Mouse (Mus musculus): ENCODE measurements around the gene Vps29. TPM values are rescaled to one million over a fixed set of nuclear protein-coding genes. Genes with fewer than 3 reads are reported as not detected.

Gene Vps29
- polyA plus RNA-seq, 1 experiment from 2014 or later: 104 TPM

DNA sequence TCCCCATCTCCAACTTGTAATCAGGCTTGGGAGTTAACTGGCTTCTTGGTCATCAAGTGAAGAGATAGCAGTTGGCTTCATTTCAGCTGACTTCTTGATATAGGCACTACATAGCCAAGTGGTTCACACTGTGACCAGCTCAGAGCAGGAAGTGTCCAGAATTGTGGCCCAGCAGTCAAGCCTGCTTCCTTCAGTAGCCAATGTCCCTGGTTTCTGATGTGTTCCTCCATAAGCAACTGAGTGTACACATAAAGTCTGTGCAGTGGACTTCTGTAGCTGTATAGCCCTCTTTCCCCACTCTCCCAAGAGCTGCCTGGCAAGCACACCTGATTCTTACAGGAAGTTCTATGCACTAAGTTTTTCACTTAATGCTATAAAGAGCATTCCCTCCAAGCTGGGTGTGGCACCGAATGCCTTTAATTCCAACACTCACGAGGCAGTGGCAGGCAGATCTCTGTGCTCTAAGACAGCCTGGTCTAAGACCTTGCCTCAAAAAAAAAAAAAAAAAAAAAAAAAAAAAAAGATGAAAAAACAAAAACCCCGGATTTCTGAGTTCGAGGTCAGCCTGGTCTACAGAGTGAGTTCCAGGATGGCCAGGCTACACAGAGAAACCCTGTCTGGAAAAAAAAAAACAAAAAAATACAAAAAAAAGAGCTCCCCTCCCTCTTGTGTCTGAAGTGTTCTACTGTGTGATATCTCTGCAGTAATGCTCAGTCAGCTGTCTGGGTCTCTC is 23.1 kb downstream of the Vps29 start:
- peaks cover 8% of the 10 kb centered on the region; the same call in 1 of the 2 replicates for H3K4me1 ChIP-seq (ENCODE audit: insufficient read depth)
- no peak for TF ChIP-seq EP300 (IDR thresholded peaks at IDR 0.05; ENCODE audit: low read depth)
- TF ChIP-seq CTCF (IDR thresholded peaks at IDR 0.05; ENCODE audit: low read depth): no peak
- H3K36me3 ChIP-seq (replicated peaks; ENCODE audit: insufficient read depth, low read length): peaks cover 34% of the 10 kb centered on the region
- H3K9me3 ChIP-seq (ENCODE audit: low read length): no peaks in the 10 kb centered on the region
- H3K4me3 ChIP-seq (ENCODE audit: low read depth, low read length): no peak overlapping the region
- no peak overlapping the region for H3K27ac ChIP-seq (ENCODE audit: low read depth)
- H3K27me3 ChIP-seq (ENCODE audit: insufficient read depth, low read length): no peaks in the 10 kb centered on the region
- WGBS (ENCODE audit: insufficient replicate concordance): 81% methylated on average over 4 of the region's 4 CpGs
- DNase-seq (no peak), ATAC-seq (no peak)
- H3K4me2 ChIP-seq (ENCODE audit: low read depth, low read length): no peak overlapping the region
- H3K9ac ChIP-seq (replicated peaks): no peak overlapping the region

DNA sequence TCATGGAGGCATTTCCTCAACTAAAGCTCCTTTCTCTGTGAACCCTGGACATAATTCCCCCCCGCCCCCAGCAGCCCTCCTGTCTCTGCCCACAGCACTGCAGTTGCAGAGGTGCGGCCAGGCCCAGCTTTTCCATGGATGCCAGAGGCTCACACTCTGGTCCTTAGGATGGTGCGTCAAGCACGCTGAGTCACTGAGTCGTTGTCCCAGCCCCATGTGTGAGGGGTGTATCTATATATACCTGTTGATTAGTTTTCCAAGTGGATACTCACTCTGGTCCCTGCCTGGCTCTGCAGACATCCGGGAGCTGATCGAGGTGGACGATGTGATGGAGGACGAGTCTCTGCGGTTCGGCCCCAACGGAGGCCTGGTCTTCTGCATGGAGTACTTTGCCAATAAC is 24.0 kb downstream of the Vps29 start:
- Histone ChIP-seq H3K27ac (ENCODE audit: low read depth) (no peak overlapping the region), H3K4me3 (ENCODE audit: low read depth, low read length) (no peak overlapping the region), H3K36me3 (replicated peaks; ENCODE audit: insufficient read depth, low read length) (peaks cover 36% of the 10 kb centered on the region), H3K4me2 (ENCODE audit: low read depth, low read length) (no peak overlapping the region), H3K27me3 (ENCODE audit: insufficient read depth, low read length) (no peaks in the 10 kb centered on the region), H3K9ac (replicated peaks) (no peak overlapping the region), H3K4me1 (ENCODE audit: insufficient read depth) (peaks cover 3% of the 10 kb centered on the region; the same call in 1 of the 2 replicates), H3K9me3 (ENCODE audit: low read length) (no peaks in the 10 kb centered on the region)
- TF ChIP-seq CTCF (IDR thresholded peaks at IDR 0.05; ENCODE audit: low read depth): no peak
- no peak for TF ChIP-seq EP300 (IDR thresholded peaks at IDR 0.05; ENCODE audit: low read depth)
- DNase-seq (no peak), ATAC-seq (no peak)
- 91% methylated on average over 12 of the region's 12 CpGs for WGBS (ENCODE audit: insufficient replicate concordance)

DNA sequence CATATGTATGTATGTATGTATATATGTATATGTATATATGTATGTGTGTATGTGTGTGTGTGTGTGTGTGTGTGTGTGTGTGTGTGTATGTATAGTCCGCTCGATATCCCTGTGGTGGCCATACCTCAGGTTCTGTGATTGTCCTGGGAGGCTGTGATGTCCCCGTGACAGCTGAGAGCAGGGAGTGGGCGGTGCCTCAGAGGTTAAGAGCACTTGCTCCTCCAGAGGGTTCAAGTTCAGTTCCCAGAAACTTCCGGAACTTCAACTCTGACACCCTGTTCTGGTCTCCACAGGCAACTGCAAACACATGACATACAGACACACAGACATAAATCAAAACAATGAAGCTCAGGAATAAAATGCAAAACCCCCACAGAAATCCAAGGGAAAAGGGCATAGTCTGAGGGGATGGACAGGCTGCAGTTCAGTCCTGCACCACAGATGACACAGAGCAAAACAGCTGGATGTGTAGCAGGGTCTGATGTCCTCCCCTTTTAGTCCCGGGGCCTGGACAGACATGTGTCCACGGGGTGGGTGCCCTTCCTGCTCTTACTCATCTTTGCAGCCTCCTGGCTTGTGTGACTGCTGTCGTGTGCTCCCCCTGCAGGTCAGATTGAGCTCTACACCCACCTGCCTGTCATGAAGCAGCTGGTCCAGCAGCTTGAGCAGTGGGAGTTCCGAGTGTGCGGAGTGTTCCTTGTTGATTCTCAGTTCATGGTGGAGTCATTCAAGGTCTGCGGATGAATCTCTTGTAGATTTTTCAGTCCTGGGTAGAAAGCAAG is 25.4 kb downstream of the Vps29 start:
- peaks cover 36% of the 10 kb centered on the region for H3K36me3 ChIP-seq (replicated peaks; ENCODE audit: insufficient read depth, low read length)
- 50% methylated on average over 11 of the region's 11 CpGs for WGBS (ENCODE audit: insufficient replicate concordance)

DNA sequence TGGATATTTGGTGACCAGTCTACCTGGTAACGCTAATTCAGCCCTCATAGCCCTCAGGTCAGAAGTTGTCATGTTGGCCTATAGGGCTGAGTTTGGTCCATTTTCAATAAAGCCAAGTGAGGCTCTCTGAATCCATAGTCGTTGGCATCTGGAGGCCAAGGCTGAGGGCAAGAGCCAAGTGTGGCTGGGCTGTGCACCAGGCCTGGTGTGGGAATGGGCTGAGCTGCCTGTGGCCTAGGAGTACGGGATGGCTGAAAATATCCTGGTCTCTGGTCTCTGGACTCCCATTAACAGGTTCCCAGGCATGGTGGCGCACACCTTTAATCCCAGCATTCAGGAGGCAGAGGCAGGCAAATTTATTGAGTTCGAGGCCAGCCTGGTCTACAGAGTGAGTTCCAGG is 35.8 kb downstream of the Vps29 start:
- Histone ChIP-seq H3K9me3 (ENCODE audit: low read length) (no peaks in the 10 kb centered on the region), H3K27me3 (ENCODE audit: insufficient read depth, low read length) (no peaks in the 10 kb centered on the region), H3K4me3 (ENCODE audit: low read depth, low read length) (no peak overlapping the region), H3K36me3 (replicated peaks; ENCODE audit: insufficient read depth, low read length) (peaks cover 5% of the 10 kb centered on the region), H3K9ac (replicated peaks) (no peak overlapping the region), H3K4me1 (ENCODE audit: insufficient read depth) (peaks cover 11% of the 10 kb centered on the region), H3K27ac (ENCODE audit: low read depth) (no peak overlapping the region), H3K4me2 (ENCODE audit: low read depth, low read length) (no peak overlapping the region)
- no peak for ATAC-seq
- no peak for DNase-seq
- 85% methylated on average over 5 of the region's 5 CpGs for WGBS (ENCODE audit: insufficient replicate concordance)
- no peak for TF ChIP-seq EP300 (IDR thresholded peaks at IDR 0.05; ENCODE audit: low read depth)
- TF ChIP-seq CTCF (IDR thresholded peaks at IDR 0.05; ENCODE audit: low read depth): no peak

More for the DNA sequence above, 25.4 kb downstream of the Vps29 start:
- H3K9me3 ChIP-seq (ENCODE audit: low read length): no peaks in the 10 kb centered on the region
- peak; percentile 80 for DNase-seq
- H3K4me1 ChIP-seq (ENCODE audit: insufficient read depth): no peaks in the 10 kb centered on the region
- peak; percentile 96 for TF ChIP-seq CTCF (IDR thresholded peaks at IDR 0.05; ENCODE audit: low read depth)
- no peak for TF ChIP-seq EP300 (IDR thresholded peaks at IDR 0.05; ENCODE audit: low read depth)
- no peak overlapping the region for H3K27ac ChIP-seq (ENCODE audit: low read depth)
- peak; percentile 72 for ATAC-seq
- H3K27me3 ChIP-seq (ENCODE audit: insufficient read depth, low read length): no peaks in the 10 kb centered on the region
- no peak overlapping the region for H3K9ac ChIP-seq (replicated peaks)
- H3K4me3 ChIP-seq (ENCODE audit: low read depth, low read length): no peak overlapping the region
- no peak overlapping the region for H3K4me2 ChIP-seq (ENCODE audit: low read depth, low read length)

DNA sequence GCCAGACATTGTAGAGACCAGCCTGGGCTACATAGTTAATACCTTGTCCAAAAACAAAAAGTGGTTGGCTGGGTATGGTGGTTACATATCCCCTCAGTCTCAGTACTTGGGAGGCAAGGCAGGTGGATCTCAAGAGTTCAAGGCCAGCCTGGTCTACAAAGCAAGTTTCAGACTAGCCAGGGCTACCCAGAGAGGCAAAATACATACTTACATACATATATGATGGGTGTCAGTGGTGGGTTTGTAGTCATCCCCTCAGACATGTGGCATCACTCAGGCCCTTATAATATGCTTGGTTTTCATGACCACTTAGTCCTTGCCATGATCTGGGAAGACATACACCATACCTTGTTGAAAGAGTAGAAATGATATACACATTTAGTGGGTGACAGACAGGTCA is 36.5 kb downstream of the Vps29 start:
- no peak overlapping the region for H3K4me2 ChIP-seq (ENCODE audit: low read depth, low read length)
- no peak overlapping the region for H3K9ac ChIP-seq (replicated peaks)
- ATAC-seq: no peak
- no peak overlapping the region for H3K27ac ChIP-seq (ENCODE audit: low read depth)
- H3K4me1 ChIP-seq (ENCODE audit: insufficient read depth): peaks cover 11% of the 10 kb centered on the region
- no peak overlapping the region for H3K4me3 ChIP-seq (ENCODE audit: low read depth, low read length)
- DNase-seq: no peak
- no peaks in the 10 kb centered on the region for H3K27me3 ChIP-seq (ENCODE audit: insufficient read depth, low read length)
- no peaks in the 10 kb centered on the region for H3K9me3 ChIP-seq (ENCODE audit: low read length)
- TF ChIP-seq CTCF (IDR thresholded peaks at IDR 0.05; ENCODE audit: low read depth): no peak
- no peak for TF ChIP-seq EP300 (IDR thresholded peaks at IDR 0.05; ENCODE audit: low read depth)
- H3K36me3 ChIP-seq (replicated peaks; ENCODE audit: insufficient read depth, low read length): peaks cover 5% of the 10 kb centered on the region

DNA sequence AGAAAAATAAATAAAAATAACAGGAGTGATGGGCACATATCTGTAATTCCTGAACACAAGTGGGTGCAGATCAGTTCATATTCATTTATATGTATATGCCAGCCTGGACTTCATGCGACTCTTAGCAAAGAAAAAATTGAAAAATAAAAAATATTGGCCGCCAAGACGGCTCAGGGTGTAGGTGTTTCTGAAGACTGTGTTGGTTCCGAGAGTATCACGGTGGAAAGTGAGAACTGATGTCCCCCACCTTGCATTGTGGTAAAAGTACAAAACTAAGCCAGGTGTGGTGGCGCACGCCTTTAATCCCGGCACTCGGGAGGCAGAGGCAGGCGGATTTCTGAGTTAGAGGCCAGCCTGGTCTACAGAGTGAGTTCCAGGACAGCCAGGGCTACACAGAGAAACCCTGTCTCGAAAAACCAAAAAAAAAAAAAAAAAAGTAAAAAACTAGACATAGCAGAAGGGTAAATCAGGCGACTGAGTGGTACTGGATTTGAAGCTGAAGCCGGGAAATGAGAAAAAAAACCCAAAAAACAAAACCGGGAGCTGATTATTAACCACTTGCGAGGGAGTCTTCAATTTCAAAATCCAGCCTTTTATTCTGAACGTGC is 37.1 kb downstream of the Vps29 start:
- ATAC-seq (no peak), DNase-seq (no peak)
- Histone ChIP-seq H3K27me3 (ENCODE audit: insufficient read depth, low read length) (no peaks in the 10 kb centered on the region), H3K36me3 (replicated peaks; ENCODE audit: insufficient read depth, low read length) (peaks cover 5% of the 10 kb centered on the region), H3K4me3 (ENCODE audit: low read depth, low read length) (peak overlapping the region; percentile 99), H3K27ac (ENCODE audit: low read depth) (no peak overlapping the region; the same call in 1 of the 2 replicates), H3K9me3 (ENCODE audit: low read length) (no peaks in the 10 kb centered on the region), H3K4me2 (ENCODE audit: low read depth, low read length) (peak overlapping the region; percentile 90), H3K9ac (replicated peaks) (no peak overlapping the region; the same call in 1 of the 2 replicates), H3K4me1 (ENCODE audit: insufficient read depth) (peaks cover 11% of the 10 kb centered on the region)
- no peak for TF ChIP-seq EP300 (IDR thresholded peaks at IDR 0.05; ENCODE audit: low read depth)
- 49% methylated on average over 16 of the region's 16 CpGs for WGBS (ENCODE audit: insufficient replicate concordance)
